Mouse (Mus musculus): ENCODE data around the gene Plppr3.

The Plppr3 gene

GRCm38 (mm10) chr10:79871845-79872244, 2.6 kb downstream of the Plppr3 start:
- no peak for DNase-seq (ENCODE audit: extremely low spot score, low spot score)

- DNase-seq (ENCODE audit: extremely low spot score, low spot score), result no peak
These were observed 7.8 kb downstream of the Plppr3 start for GRCm38 (mm10) chr10:79866601-79867000.

GRCm38 (mm10) chr10:79865801-79866295, 8.6 kb downstream of the Plppr3 start:
- DNase-seq (ENCODE audit: extremely low spot score, low spot score), result no peak

GRCm38 (mm10) chr10:79865189-79865601, 9.2 kb downstream of the Plppr3 start:
- no peak for DNase-seq (ENCODE audit: extremely low spot score, low spot score)

- DNase-seq (ENCODE audit: extremely low spot score, low spot score), result no peak
These were observed 9.9 kb downstream of the Plppr3 start for GRCm38 (mm10) chr10:79864351-79865188.

GRCm38 (mm10) chr10:79862925-79863324, 11.5 kb downstream of the Plppr3 start:
- DNase-seq (ENCODE audit: extremely low spot score, low spot score), result no peak

- no peak for DNase-seq (ENCODE audit: extremely low spot score, low spot score)
These were observed 12.2 kb downstream of the Plppr3 start for GRCm38 (mm10) chr10:79862049-79862788.

DNA sequence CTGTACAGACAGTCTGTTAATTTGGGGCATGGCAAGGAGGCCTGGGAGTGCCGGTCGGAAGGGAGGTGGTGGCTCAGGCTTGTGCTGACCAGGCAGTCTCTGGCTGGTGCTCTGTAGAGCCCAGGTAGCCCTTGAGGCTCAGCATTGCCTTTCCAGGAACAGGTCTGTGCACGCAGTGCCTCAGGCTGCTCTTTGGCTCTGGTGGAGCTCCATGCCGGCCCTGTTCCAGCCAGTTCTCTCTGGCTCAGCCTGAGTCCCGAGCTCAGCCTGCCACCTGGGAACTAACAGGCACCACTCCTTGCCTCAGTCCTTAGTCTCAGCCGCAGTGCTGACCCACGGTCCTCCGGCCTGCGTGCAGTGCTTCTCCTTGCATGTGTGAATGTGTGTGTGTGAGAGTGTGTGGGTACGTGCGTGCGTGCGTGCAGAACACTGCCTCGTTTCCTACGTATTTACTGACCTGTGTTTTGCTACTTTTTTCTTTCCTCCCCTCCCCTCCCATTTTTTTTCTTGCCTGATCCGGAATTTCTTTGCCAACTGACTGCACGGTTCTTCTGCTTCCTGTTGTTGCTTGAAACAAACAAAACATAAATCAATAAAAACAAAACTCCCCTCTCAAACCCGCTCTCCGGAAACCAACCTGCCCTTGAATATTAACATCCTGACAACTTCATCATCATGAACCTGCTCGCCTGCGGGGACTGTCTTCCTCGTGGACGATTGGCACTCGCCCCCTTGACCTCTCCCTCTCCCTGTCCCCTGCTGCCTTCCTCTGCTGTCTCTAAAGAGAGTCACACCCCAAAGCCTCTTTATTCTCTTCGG, 13.0 kb downstream of the Plppr3 start:
- DNase-seq (ENCODE audit: extremely low spot score, low spot score), result no peak

DNA sequence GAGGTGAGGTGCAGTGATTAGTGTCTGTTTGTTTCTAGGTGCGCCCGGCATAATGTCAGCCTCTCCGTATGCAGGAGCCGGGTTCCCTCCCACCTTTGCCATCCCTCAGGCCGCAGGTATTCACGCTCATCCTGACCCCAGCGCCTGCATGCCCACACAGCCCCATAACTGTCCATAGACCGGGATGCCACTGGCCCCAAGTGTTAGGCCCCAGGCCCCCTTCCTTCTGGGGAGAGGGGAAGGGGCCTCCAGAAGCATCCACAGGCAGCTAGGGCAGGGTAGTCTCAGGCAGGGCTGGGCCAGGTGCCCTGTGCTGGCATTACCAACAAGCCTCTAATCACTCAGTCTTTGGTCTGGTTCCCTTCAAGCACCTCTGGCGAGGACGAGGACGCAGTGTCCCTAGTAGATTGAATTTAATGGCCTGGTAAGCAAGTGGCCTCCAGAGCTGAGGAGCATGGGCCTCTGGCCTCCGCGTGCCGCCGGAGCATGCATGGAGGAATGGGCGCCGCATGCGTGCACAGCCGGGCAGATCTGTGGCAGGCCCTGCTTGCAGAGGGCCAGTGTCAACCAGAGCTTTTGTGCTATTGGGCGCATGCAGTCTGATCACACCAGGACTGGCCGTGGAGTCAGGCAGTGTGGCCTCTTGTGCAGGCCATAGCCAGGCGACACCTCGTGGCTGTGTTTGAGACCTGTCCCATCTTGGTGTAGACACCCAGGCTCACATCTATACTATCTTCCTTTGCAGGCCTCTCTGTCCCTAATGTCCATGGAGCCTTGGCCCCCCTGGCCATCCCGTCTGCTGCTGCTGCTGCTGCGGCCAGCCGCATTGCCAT, 14.1 kb downstream of the Plppr3 start:
- DNase-seq (ENCODE audit: extremely low spot score, low spot score), result no peak

- no peak for DNase-seq (ENCODE audit: extremely low spot score, low spot score)
These were observed 15.3 kb downstream of the Plppr3 start for GRCm38 (mm10) chr10:79859116-79859515.

DNA sequence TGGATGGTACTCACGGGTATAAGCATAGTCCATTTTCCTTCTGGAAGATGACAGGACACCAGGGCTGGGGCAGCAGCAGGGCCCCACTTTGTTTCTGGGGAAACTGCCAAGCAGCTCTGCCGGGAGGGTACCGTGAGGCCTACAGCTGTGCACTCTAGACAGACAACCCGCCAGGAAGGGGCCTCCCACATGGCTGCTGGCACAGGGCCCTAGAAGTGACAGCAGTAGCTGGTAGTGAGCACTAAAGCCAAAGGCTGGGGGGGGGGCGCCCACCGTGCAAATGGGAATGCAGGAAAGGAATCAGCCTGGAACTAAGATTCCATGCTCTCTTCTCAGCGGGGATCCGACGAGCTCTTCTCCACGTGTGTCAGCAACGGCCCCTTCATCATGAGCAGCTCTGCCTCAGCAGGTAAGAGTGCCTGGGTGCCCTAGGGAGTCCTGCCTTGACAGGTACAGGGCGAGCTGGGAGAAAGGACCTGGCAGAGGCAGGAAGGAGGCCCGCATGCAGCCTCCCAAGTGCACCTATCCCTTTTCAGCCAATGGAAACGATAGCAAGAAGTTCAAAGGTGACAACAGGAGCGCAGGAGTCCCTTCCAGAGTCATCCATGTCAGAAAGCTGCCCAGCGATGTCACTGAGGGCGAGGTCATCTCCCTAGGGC, 15.9 kb downstream of the Plppr3 start:
- DNase-seq (ENCODE audit: extremely low spot score, low spot score), result no peak

GRCm38 (mm10) chr10:79857894-79858293, 16.5 kb downstream of the Plppr3 start:
- DNase-seq (ENCODE audit: extremely low spot score, low spot score), result no peak

- no peak for DNase-seq (ENCODE audit: extremely low spot score, low spot score)
These were observed 17.0 kb downstream of the Plppr3 start for GRCm38 (mm10) chr10:79857452-79857811.

- no peak for DNase-seq (ENCODE audit: extremely low spot score, low spot score)
These were observed 17.6 kb downstream of the Plppr3 start for GRCm38 (mm10) chr10:79856704-79857451.

GRCm38 (mm10) chr10:79856280-79856679, 18.2 kb downstream of the Plppr3 start:
- DNase-seq (ENCODE audit: extremely low spot score, low spot score), result no peak

DNA sequence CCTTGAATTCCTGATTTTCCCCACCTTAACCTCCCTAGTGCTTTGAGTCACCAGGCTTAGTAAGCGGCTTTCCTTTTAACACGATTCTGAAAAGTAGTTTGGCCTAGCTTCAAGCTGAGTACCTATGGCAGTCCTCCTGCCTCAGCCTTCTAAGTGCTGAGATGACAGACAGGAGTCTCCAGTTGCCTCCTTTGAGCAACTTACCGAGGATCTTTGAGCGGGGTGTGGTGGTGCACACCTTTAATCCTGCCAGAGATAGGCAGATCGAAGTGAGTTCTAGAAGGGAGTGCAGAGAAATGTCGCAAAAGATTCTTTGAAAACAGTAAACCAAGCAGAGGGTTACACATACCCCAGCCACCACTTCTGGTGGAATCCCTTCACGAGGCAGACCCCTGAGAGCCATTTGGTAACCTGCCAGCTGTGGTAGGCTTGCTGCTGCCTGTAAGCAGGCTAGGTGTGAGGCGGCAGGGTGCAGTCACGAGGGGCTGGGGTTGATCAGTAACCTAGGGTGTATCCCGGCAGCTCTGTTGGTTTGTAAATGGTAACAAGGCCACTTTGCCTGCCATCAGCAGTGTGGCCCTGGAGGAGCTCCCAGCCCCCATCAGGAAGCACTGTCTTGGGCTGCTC, 18.8 kb downstream of the Plppr3 start:
- no peak for DNase-seq (ENCODE audit: extremely low spot score, low spot score)

DNA sequence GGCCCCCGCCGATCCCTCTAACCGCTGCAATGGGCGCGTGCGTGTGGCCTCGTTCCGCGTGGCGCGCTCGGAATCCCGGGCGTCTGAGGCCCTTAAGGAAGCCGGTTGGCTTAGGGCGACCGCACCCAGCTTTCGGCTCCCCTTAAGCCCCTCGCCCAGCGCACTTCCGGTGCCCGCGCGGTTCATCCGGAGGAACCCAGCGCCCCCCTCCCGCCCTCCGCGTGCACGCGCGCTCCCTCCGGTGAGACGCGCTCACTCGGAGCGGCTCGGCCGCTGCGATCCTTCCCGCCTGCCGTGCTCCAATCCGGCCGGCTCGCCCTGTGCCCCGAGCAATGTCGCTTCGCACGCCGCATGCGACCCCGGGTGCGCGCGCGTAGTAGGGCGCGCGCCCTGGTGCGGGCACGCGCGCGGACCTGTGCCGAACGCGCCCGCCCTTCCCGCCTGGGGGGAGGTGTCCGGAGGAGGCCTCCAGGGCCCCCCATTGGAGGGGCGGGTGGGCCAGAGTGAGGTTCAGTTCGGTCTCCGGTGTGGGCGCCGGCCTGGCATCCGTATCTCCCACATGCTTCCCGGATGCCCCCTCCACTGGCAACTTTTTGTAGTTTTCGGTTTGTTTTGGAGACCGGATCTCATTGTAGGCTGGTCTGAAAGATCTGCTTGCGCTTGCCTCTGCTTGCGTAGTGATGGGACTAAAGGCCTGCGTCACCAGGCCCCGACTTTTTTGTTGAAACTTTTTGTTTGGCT, 19.5 kb downstream of the Plppr3 start:
- no peak for DNase-seq (ENCODE audit: extremely low spot score, low spot score)
